Mouse (Mus musculus): ENCODE results near the gene Vwce. TPM values are rescaled to one million over a fixed set of nuclear protein-coding genes. Genes with fewer than 3 reads are reported as not detected.

The Vwce gene
- polyA plus RNA-seq, 1 experiment from 2014 or later = 0.34 TPM

DNA sequence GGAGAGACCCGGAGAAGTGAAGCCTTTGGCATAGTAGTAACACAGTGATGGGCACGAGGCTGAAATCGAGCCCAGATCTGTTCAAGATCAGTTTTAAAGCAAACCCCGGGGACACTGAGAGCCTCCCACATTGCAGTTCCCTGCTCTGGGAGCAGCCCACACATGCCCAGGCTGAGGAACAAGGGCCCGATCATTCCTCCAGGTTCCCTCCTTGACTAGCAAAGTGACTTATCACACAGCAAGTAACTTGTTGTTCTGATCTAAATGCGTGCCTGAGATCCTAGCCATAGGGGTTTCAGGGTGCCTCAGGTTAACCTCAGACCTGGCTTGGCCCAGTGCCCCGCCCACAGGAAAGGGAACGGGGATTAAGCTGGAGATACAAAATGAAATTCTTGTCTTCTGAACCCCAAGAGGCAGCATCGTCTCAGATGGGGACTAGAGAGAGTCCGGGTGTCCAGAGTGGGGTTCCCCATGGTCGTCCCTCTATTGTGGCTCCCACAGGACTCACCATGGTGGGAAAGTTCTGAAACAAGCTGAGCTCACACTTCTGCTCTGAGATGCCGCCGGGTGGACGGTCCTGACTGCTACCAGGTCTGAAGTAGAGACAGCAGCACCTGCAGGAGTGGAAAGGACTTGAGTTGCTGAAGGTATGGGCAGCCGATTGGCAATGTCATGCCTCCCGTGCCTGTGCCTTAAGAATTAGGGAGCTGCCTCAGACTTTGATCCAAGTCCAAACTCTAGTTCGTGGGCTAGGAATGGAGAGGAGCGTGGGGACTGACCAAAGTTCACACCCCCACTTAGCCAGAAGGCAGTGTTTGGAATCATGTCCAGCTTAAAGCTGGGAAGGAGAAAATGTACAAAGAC lies 30.1 kb upstream of the Vwce start:
- no peaks in the 10 kb centered on the region for H3K27me3 ChIP-seq (replicated peaks)
- peaks cover 44% of the 10 kb centered on the region for H3K4me1 ChIP-seq (replicated peaks)
- 81% methylated on average over 18 of the region's 18 CpGs for WGBS
- no peak for ATAC-seq (ENCODE audit: insufficient number of reproducible peaks, low FRiP score)
- H3K27ac ChIP-seq (ENCODE audit: poor library complexity, severe bottlenecking) = no peak overlapping the region; the same call in 1 of the 2 replicates
- H3K4me3 ChIP-seq = no peak overlapping the region
- H3K9ac ChIP-seq = peak overlapping the region; percentile 75; the same call in 1 of the 2 replicates
- H3K36me3 ChIP-seq = peaks cover 30% of the 10 kb centered on the region
- no peaks in the 10 kb centered on the region for H3K9me3 ChIP-seq (replicated peaks)
- no peak overlapping the region; the same call in 1 of the 2 replicates for H3K4me2 ChIP-seq

GRCm38 (mm10) chr19:10604534-10604933 lies 29.5 kb upstream of the Vwce start:
- H3K4me1 ChIP-seq (replicated peaks) = peaks cover 44% of the 10 kb centered on the region
- ATAC-seq (ENCODE audit: insufficient number of reproducible peaks, low FRiP score) = no peak
- H3K27ac ChIP-seq (ENCODE audit: poor library complexity, severe bottlenecking) = peak overlapping the region; percentile 91
- H3K4me3 ChIP-seq = peak overlapping the region; percentile 87
- WGBS = 39% methylated on average over 3 of the region's 3 CpGs
- H3K4me2 ChIP-seq = peak overlapping the region; percentile 71
- H3K9me3 ChIP-seq (replicated peaks) = no peaks in the 10 kb centered on the region
- H3K36me3 ChIP-seq = peaks cover 31% of the 10 kb centered on the region
- peak overlapping the region; percentile 75 for H3K9ac ChIP-seq
- no peaks in the 10 kb centered on the region for H3K27me3 ChIP-seq (replicated peaks)

- Histone ChIP-seq H3K4me1 (replicated peaks) (peaks cover 44% of the 10 kb centered on the region), H3K27ac (ENCODE audit: poor library complexity, severe bottlenecking) (peak within 1 kb of the TSS; percentile 91), H3K9me3 (replicated peaks) (no peaks in the 10 kb centered on the region), H3K9ac (peak within 1 kb of the TSS; percentile 95), H3K4me3 (peak within 1 kb of the TSS; percentile 87), H3K4me2 (peak within 1 kb of the TSS; percentile 71), H3K36me3 (peaks cover 31% of the 10 kb centered on the region), H3K27me3 (replicated peaks) (no peaks in the 10 kb centered on the region)
- peak; percentile 98 for ATAC-seq (ENCODE audit: insufficient number of reproducible peaks, low FRiP score)
- under 1% methylated on average over 49 of the region's 49 CpGs for WGBS
Measured at GRCm38 (mm10) chr19:10605293-10605900, 28.6 kb upstream of the Vwce start, which contains the start of the genes Ddb1 and Tkfc. Ddb1 (plus strand) TSS chr19:10605327. Tkfc (minus strand) TSS chr19:10605654.

DNA sequence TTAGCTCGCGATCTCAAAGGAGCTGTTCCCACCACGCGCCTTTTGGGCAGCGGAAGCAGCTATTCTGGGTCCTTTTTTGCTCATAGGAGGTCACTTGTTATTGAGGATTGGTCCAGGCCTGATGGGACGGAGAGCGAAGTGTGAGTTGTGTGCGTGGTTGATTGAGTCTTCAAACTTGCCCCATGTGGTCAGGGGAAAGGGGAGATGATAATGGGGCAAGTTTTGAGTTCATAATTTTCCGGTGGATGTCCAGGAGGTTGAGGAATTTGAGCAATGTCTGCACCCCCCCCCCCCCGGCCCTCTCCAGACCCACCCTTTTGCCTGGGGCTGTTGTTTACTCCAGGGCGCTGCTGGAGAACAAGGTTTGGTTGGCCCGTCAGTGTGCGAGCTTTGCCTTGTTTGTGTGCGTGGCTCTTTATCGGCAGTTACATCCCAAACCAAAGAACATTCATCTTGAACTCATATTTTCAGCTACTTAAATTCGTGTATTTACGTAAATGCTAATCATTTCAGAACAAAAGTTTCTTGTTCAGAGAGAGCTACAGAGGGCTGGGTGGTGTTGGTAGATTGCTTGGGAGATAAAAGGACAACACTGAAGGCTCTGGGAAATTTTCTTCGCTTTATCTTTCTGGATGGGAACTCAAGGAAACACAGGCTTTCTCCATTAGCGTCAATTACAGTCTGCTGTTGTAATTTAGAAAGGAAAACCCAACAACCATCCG lies 28.0 kb upstream of the Vwce start:
- Histone ChIP-seq H3K4me3 (peak overlapping the region; percentile 87), H3K36me3 (peaks cover 37% of the 10 kb centered on the region), H3K9ac (peak overlapping the region; percentile 95), H3K4me2 (peak overlapping the region; percentile 71), H3K4me1 (replicated peaks) (peaks cover 44% of the 10 kb centered on the region), H3K9me3 (replicated peaks) (no peaks in the 10 kb centered on the region), H3K27me3 (replicated peaks) (no peaks in the 10 kb centered on the region), H3K27ac (ENCODE audit: poor library complexity, severe bottlenecking) (peak overlapping the region; percentile 90)
- 4% methylated on average over 20 of the region's 20 CpGs for WGBS
- peak; percentile 29; the same call in 1 of the 2 replicates for ATAC-seq (ENCODE audit: insufficient number of reproducible peaks, low FRiP score)

- no peak overlapping the region for H3K4me2 ChIP-seq
- peaks cover 63% of the 10 kb centered on the region for H3K36me3 ChIP-seq
Measured at GRCm38 (mm10) chr19:10608573-10609240, 25.3 kb upstream of the Vwce start.

GRCm38 (mm10) chr19:10634872-10635318 lies 882 bp downstream of the Vwce start:
- peak overlapping the region; percentile 73 for H3K9ac ChIP-seq
- H3K27ac ChIP-seq (ENCODE audit: poor library complexity, severe bottlenecking) = no peak overlapping the region
- peaks cover 21% of the 10 kb centered on the region for H3K36me3 ChIP-seq
- H3K27me3 ChIP-seq (replicated peaks) = peaks cover 4% of the 10 kb centered on the region; the same call in 1 of the 2 replicates
- H3K4me2 ChIP-seq = peak overlapping the region; percentile 98
- H3K4me1 ChIP-seq (replicated peaks) = peaks cover 16% of the 10 kb centered on the region
- 6% methylated on average over 21 of the region's 21 CpGs for WGBS
- ATAC-seq (ENCODE audit: insufficient number of reproducible peaks, low FRiP score) = peak; percentile 89
- peak overlapping the region; percentile 53 for H3K4me3 ChIP-seq
- H3K9me3 ChIP-seq (replicated peaks) = no peaks in the 10 kb centered on the region

More at GRCm38 (mm10) chr19:10608573-10609240, 25.3 kb upstream of the Vwce start:
- Histone ChIP-seq H3K9ac (no peak overlapping the region), H3K4me1 (replicated peaks) (peaks cover 32% of the 10 kb centered on the region), H3K9me3 (replicated peaks) (no peaks in the 10 kb centered on the region), H3K4me3 (no peak overlapping the region), H3K27ac (ENCODE audit: poor library complexity, severe bottlenecking) (no peak overlapping the region), H3K27me3 (replicated peaks) (no peaks in the 10 kb centered on the region)
- WGBS = 84% methylated on average over 5 of the region's 5 CpGs
- no peak for ATAC-seq (ENCODE audit: insufficient number of reproducible peaks, low FRiP score)

- Histone ChIP-seq H3K9ac (no peak overlapping the region), H3K4me1 (replicated peaks) (peaks cover 22% of the 10 kb centered on the region), H3K36me3 (no peaks in the 10 kb centered on the region), H3K4me2 (no peak overlapping the region), H3K27ac (ENCODE audit: poor library complexity, severe bottlenecking) (no peak overlapping the region), H3K4me3 (no peak overlapping the region), H3K27me3 (replicated peaks) (peaks cover 11% of the 10 kb centered on the region), H3K9me3 (replicated peaks) (no peaks in the 10 kb centered on the region)
- no peak for ATAC-seq (ENCODE audit: insufficient number of reproducible peaks, low FRiP score)
- WGBS = 52% methylated on average over 7 of the region's 7 CpGs
Measured at GRCm38 (mm10) chr19:10637840-10638239, 3.8 kb downstream of the Vwce start.

DNA sequence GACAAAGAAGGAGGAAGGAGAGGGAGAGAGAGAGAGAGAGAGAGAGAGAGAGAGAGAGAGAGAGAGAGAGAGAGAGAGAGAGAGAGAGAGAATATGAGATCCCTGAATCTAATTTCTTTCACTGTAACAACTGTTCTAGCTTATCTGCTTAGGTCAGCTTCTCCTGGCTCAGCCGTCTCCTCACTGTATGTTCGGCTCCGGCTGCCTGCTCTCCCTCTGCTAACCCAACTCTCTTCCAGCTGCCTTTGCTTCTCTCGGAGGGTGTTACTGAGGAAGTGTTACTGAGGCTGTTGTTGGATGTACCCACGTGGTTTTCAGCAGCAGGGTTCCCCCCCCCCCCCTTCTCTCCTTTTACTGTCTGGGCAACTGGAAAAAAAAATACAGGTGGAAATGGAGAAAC lies 6.1 kb downstream of the Vwce start:
- Histone ChIP-seq H3K9me3 (replicated peaks) (no peaks in the 10 kb centered on the region), H3K9ac (no peak overlapping the region), H3K27ac (ENCODE audit: poor library complexity, severe bottlenecking) (no peak overlapping the region), H3K4me1 (replicated peaks) (peaks cover 11% of the 10 kb centered on the region), H3K27me3 (replicated peaks) (peaks cover 7% of the 10 kb centered on the region), H3K36me3 (no peaks in the 10 kb centered on the region), H3K4me3 (no peak overlapping the region), H3K4me2 (peak overlapping the region; percentile 33)
- ATAC-seq (ENCODE audit: insufficient number of reproducible peaks, low FRiP score) = no peak
- WGBS = 2% methylated on average over 5 of the region's 5 CpGs

DNA sequence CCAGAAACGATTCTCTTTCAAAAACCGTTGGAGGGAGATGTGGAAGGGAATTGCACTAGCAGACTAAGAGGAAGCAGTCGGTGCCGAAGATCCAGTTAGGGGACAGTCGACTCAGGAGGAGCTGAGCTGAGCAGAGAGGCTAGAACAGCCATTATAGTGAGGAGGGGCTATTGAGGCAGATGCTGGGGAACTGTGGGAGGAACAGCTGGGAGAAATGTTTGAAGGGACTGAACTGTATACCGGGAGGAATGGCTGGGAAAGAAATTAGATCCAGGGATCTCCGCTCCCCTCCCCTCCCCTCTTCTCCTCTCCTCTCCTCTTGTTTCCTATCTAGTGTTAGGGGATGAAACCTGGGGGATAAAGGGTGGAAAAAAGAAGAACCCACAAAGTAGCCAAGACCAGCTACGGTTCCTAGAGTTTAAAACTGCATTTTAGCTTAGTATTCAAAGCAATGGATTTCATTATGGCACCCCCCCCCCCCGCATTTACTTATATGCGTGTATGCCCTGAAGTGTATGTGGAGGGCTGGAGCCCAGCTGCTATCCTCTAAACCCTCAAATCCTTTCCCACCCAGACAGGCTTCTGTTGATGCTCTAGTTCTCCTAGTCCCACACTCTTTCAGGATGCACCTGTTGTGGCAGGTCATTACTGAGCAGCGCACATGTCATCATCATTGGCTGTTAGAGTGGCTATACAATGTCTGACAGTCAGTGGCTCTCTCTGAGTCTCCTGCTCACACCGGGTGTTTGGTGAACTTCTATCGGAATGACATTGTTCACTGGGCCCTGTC lies 6.8 kb downstream of the Vwce start:
- H3K27ac ChIP-seq (ENCODE audit: poor library complexity, severe bottlenecking) = no peak overlapping the region

DNA sequence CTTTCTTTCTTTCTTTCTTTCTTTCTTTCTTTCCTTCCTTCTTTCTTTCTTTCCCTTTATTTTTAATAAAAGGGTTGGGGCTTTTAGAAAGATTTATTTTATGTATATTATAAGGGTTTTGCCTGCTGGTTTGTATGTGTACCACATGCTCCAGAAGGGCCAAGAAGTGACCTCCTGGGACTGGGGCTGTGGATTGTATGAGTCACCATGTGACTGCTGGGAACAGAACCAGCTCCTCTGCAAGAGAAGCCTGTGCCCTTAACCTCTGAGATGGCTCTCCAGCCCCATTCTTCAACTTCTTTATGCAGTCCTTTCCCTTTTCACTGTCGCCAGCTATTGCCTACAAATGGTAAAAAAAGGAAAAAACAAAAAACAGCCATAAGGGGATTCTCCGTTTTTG lies 11.6 kb downstream of the Vwce start:
- Histone ChIP-seq H3K36me3 (no peaks in the 10 kb centered on the region), H3K9ac (no peak overlapping the region), H3K9me3 (replicated peaks) (no peaks in the 10 kb centered on the region), H3K4me2 (no peak overlapping the region), H3K27ac (ENCODE audit: poor library complexity, severe bottlenecking) (no peak overlapping the region), H3K4me3 (no peak overlapping the region), H3K27me3 (replicated peaks) (peaks cover 10% of the 10 kb centered on the region), H3K4me1 (replicated peaks) (no peaks in the 10 kb centered on the region)
- ATAC-seq (ENCODE audit: insufficient number of reproducible peaks, low FRiP score) = no peak
- 89% methylated on average over 2 of the region's 2 CpGs for WGBS

More for the DNA sequence above, 6.8 kb downstream of the Vwce start:
- H3K9me3 ChIP-seq (replicated peaks) = no peaks in the 10 kb centered on the region
- H3K4me2 ChIP-seq = peak overlapping the region; percentile 33
- ATAC-seq (ENCODE audit: insufficient number of reproducible peaks, low FRiP score) = no peak
- no peak overlapping the region for H3K4me3 ChIP-seq
- H3K36me3 ChIP-seq = no peaks in the 10 kb centered on the region
- H3K9ac ChIP-seq = no peak overlapping the region
- WGBS = 50% methylated on average over 13 of the region's 13 CpGs
- H3K4me1 ChIP-seq (replicated peaks) = peaks cover 6% of the 10 kb centered on the region; the same call in 1 of the 2 replicates
- peaks cover 7% of the 10 kb centered on the region for H3K27me3 ChIP-seq (replicated peaks)

Data from heart, embryonic 12.5 days (tissue).